28 mouse cellular contexts compared by ENCODE assay signal in the genomic region with DNA sequence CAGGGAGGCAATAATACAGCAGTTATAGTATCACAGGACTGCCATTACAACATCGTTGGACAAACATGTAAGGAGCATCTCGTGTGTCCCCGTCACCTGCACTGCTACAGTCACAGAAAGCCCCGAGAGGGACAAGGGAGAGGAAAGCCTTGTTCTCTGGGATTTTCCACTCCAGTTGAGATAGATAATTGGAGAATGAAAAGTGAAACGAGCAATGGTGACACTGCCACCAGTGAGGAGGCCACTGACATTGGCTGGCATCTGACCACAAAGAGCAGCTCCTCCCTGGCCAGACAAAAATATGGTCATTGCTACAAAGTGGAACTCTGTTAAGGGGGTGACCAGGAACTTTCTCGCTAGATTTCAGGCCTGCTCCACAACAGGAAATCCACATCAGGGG. TPM values are rescaled to one million over a fixed set of nuclear protein-coding genes. Genes with fewer than 3 reads are reported as not detected.
DNase-seq lines count a peak whose midpoint lies in the region; ATAC-seq lines count a peak whose summit lies in the region.
"Had no signal": no experiment of that assay in that cellular context is flagged by ENCODE, and none has a peak within 500 bp of the region (broad histone marks: within the 10 kb centered on the region; RNA-seq: fewer than 3 reads in every experiment).

No protein-coding gene starts in this region.

- H3K9me3 ChIP-seq in hindbrain, embryonic 16.5 days (ENCODE audit: control insufficient read depth, low read length) = no peaks in the 10 kb centered on the region
- H3K9me3 ChIP-seq: forebrain, embryonic 10.5 days; forebrain, embryonic 13.5 days; hindbrain, embryonic 12.5 days; hindbrain, embryonic 15.5 days had no signal

- no peaks in the 10 kb centered on the region for H3K27me3 ChIP-seq in hindbrain, embryonic 16.5 days (replicated peaks; ENCODE audit: control insufficient read depth, insufficient read depth, low read length)
- H3K27me3 ChIP-seq: forebrain, embryonic 13.5 days; hindbrain, embryonic 12.5 days; hindbrain, embryonic 15.5 days had no signal

- H3K9ac ChIP-seq in hindbrain, embryonic 16.5 days (ENCODE audit: low read depth, low read length) = no peak overlapping the region
- H3K9ac ChIP-seq: forebrain, embryonic 13.5 days; hindbrain, embryonic 12.5 days; hindbrain, embryonic 15.5 days had no signal

- H3K4me1 ChIP-seq in hindbrain, embryonic 16.5 days (ENCODE audit: control insufficient read depth, insufficient read depth, low read depth, low read length) = no peaks in the 10 kb centered on the region
- H3K4me1 ChIP-seq: forebrain, embryonic 13.5 days; hindbrain, embryonic 12.5 days; hindbrain, embryonic 15.5 days had no signal

- H3K36me3 ChIP-seq in hindbrain, embryonic 16.5 days (ENCODE audit: control insufficient read depth, insufficient read depth, low read length) = peaks cover 41% of the 10 kb centered on the region

- peak; percentile 13 to 20 for DNase-seq in kidney, postnatal 36 days
- DNase-seq in kidney, postnatal 14 days = no peak
- DNase-seq in Muller cell, postnatal 12 days (ENCODE audit: inconsistent ontology term) = peak; percentile 56
- DNase-seq in retina, embryonic 14.5 days (ENCODE audit: low spot score) = peak; percentile 27
- no peak for DNase-seq in adrenal gland, adult 8-10 months
- DNase-seq: adrenal gland, postnatal 10 days; adrenal gland, postnatal 36 days; cerebellum, adult 18-20 months; cerebellum, adult 9-10 months; cerebellum, postnatal 14 days; embryo, embryonic 11 days; gastrocnemius, postnatal 10 days; gastrocnemius, postnatal 36 days had no signal

- WGBS in hindbrain, embryonic 16.5 days = 61% methylated on average over 6 of the region's 6 CpGs

- ATAC-seq in common myeloid progenitor, adult 5-6 weeks (replicated peaks; ENCODE audit: low read depth, poor library complexity, severe bottlenecking) = 0 out of 2 replicates have a peak, but pooled peaks have one; percentile 8
- ATAC-seq in hindbrain, embryonic 16.5 days = no peak
- ATAC-seq: activated CD4-positive, CD25-positive, alpha-beta regulatory T cell, adult 4 months; CD4-positive, CD25-positive, alpha-beta regulatory T cell, adult 4 months; forebrain, embryonic 13.5 days; forebrain, embryonic 16.5 days had no signal

- no peak overlapping the region for H3K27ac ChIP-seq in hindbrain, embryonic 16.5 days (ENCODE audit: low read depth, low read length)
- H3K27ac ChIP-seq: forebrain, embryonic 10.5 days; forebrain, embryonic 13.5 days; hindbrain, embryonic 12.5 days; hindbrain, embryonic 15.5 days had no signal

- H3K4me3 ChIP-seq in hindbrain, embryonic 16.5 days (ENCODE audit: low read length) = no peak overlapping the region
- H3K4me3 ChIP-seq: forebrain, embryonic 10.5 days; forebrain, embryonic 13.5 days; hindbrain, embryonic 12.5 days; hindbrain, embryonic 15.5 days had no signal

- H3K4me2 ChIP-seq in hindbrain, embryonic 16.5 days (ENCODE audit: low read length) = no peak overlapping the region
- H3K4me2 ChIP-seq: forebrain, embryonic 13.5 days; heart, embryonic 11.5 days; hindbrain, embryonic 12.5 days; hindbrain, embryonic 15.5 days had no signal

RNA-seq across cellular contexts. Expression of a gene that starts 16.2 kb away (rescaled TPM):
- total RNA-seq in common myeloid progenitor, adult 5-6 weeks (2017) = 0.78 and 4.4 TPM in 2 replicates
- polyA plus RNA-seq in hindbrain, embryonic 16.5 days (2015; fragmentation: Nextera tagmentation; extraction: Ambion mirVana) = 3.1 and 3.2 TPM in 2 replicates
- 1 to 10 TPM; 3.8 to 9.2 (median 4.6) TPM for total RNA-seq in adrenal gland, adult 8-10 months (2022)

RNA-seq across cellular contexts. Expression of a gene that starts 23.2 kb away (rescaled TPM):
- 32.7 and 48.5 TPM in 2 replicates for total RNA-seq in common myeloid progenitor, adult 5-6 weeks (2017)
- 31.5 and 38.2 TPM in 2 replicates for polyA plus RNA-seq in hindbrain, embryonic 16.5 days (2015; fragmentation: Nextera tagmentation; extraction: Ambion mirVana)
- total RNA-seq in adrenal gland, adult 8-10 months (2022) = 10 to 100 TPM; 38.1 to 62.4 (median 49.5) TPM

RNA-seq across cellular contexts. Expression of a gene that starts 26.7 kb away (rescaled TPM):
- not detected in 2 replicates for total RNA-seq in common myeloid progenitor, adult 5-6 weeks (2017)
- polyA plus RNA-seq in hindbrain, embryonic 16.5 days (2015; fragmentation: Nextera tagmentation; extraction: Ambion mirVana) = 0.41 TPM in 1 of 2 replicates, not detected in the other
- total RNA-seq in adrenal gland, adult 8-10 months (2022) = under 1 TPM in 3 of 4 experiments, not detected in 1; 0.56 to 0.81 (median 0.59) TPM
- total RNA-seq: adrenal gland, postnatal 36 days; gastrocnemius, adult 18-20 months; gastrocnemius, postnatal 10 days; gastrocnemius, postnatal 36 days; heart, postnatal 25 days; hematopoietic stem cell, adult 5-6 weeks; MEL had no signal
- polyA plus RNA-seq: activated CD4-positive, CD25-positive, alpha-beta regulatory T cell, adult 4 months; CD4-positive, CD25-positive, alpha-beta regulatory T cell, adult 4 months; cortical plate, adult 2 months had no signal

RNA-seq across cellular contexts. Expression of a gene that starts 27.0 kb away (rescaled TPM):
- 84.4 and 94.5 TPM in 2 replicates for total RNA-seq in common myeloid progenitor, adult 5-6 weeks (2017)
- polyA plus RNA-seq in hindbrain, embryonic 16.5 days (2015; fragmentation: Nextera tagmentation; extraction: Ambion mirVana) = 167 and 174 TPM in 2 replicates
- 100 to 1,000 TPM in 2 of 4 experiments, 10 to 100 TPM in 2; 85.7 to 104 (median 96.6) TPM for total RNA-seq in adrenal gland, adult 8-10 months (2022)

RNA-seq across cellular contexts. Expression of a gene that starts 28.2 kb away (rescaled TPM):
- 1.5 TPM in 1 of 2 replicates, not detected in the other for total RNA-seq in common myeloid progenitor, adult 5-6 weeks (2017)
- polyA plus RNA-seq in hindbrain, embryonic 16.5 days (2015; fragmentation: Nextera tagmentation; extraction: Ambion mirVana) = 102 and 105 TPM in 2 replicates
- 10 to 100 TPM in 2 of 4 experiments, 1 to 10 TPM in 2; 6.6 to 15.1 (median 10.6) TPM for total RNA-seq in adrenal gland, adult 8-10 months (2022)
- total RNA-seq: MEL had no signal
- polyA plus RNA-seq: activated CD4-positive, CD25-positive, alpha-beta regulatory T cell, adult 4 months; CD4-positive, CD25-positive, alpha-beta regulatory T cell, adult 4 months had no signal

Comparison
In these comparisons a context has a peak if more than half of its experiments do, and no peak if none do; other contexts are left out.
1. DNase-seq: peak in kidney, postnatal 36 days (2 of 2), Muller cell, postnatal 12 days (single experiment) and retina, embryonic 14.5 days (single experiment); none in kidney, postnatal 14 days (single experiment) and adrenal gland, adult 8-10 months (single experiment).